Mouse (Mus musculus) right cerebral cortex, adult 18-20 months (tissue): ENCODE results near the gene Canx.

Experiments used
- DNase-seq: peaks from one replicate; pipeline ENCODE4 v3.0.0; 2022; ENCODE audit warnings: mixed read lengths

Gene Canx

DNA sequence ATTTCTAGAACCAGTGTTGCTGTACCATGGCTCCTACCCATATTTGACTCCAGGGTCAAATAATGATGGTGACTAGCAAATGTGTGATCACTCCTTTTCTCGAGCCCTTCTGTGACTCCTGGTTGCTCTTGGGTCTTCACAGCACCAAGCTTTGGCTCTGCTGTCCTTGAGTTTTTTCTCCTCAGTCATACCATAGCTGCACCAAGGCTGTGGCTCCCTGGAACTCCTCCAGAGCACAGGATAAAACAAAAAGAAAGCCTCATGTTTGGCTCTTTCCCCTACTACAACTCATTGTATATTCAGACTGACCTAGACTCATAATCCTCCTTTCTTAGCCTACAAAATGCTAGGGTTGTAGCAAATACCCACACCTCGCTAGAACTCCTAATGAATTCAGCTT lies 52.7 kb downstream of the Canx start:
- DNase-seq, result no peak

DNA sequence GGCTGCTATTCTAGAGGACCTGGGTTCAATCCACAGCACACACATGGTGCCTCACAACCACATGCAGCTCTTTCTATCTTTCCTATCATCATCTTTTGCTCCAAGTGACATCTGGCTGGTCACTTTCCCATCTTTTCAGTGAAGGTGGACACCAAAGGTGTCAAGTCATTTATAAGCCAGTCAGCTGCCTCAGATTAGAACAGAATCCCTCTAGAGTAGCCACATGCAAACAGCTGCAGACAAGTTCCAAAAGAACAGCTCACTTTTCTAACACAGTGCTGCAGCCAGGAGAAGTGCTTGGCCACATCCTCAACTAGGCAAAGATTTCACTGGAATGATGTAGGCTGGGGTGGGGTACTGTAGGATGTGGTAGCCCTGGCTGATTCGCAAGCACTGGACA lies 55.6 kb downstream of the Canx start:
- no peak for DNase-seq

DNA sequence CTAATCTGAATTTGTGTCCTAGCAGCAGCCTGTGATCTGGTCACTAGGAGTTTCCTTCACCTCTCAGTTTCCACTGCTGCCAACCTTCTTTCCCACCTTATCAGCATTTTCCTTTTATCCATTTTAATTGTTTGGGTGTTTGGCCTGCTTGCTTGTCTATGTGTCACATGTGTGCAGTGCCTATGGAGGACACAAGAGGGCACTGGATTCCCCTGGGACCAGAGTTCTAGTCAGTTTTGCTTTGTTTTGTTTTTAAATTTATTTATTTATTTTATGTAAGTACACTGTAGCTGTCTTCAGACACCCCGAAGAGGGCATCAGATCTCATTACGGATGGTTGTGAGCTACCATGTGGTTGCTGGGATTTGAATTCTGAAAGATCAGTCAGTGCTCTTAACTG lies 56.3 kb downstream of the Canx start:
- no peak for DNase-seq

DNA sequence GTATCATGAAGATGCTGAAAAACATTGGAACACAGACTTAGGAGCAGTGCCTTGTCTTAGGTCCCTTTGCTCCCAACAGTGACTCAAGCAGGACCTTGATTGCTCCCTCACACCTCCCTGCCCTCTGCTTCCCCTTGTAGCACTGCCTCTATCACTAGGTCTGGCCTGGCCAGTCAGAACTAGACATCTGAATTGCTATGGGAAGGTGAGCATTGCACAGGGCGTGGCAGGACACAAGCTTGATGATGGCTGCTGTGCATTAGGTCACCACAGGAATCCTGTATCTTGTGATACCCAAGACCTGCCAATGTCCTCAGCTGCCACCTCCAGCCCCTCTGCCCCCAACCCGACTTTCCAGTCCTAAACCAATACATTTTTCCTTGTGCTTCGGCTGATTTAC lies 58.5 kb downstream of the Canx start:
- DNase-seq, result no peak

DNA sequence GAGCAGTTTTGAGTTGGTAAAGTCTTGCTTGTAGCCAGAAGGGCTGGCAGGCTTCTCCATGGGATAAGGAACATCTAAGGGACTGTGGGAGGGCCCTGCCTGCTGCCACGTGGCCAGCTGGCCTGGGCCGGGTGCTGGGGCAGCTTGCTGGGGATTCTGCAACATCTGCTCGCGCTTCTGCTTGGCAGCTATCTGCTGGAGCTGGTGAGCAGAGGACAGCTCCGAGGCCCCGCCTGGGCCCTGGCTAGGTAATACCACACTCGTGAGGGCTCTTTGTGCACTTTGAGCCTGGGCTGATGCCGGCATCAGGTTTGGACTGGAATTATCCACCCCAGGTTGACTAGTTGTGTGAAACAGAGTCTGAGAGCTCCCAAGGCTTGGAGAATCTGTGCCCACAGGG lies 59.5 kb downstream of the Canx start:
- DNase-seq, result no peak

DNA sequence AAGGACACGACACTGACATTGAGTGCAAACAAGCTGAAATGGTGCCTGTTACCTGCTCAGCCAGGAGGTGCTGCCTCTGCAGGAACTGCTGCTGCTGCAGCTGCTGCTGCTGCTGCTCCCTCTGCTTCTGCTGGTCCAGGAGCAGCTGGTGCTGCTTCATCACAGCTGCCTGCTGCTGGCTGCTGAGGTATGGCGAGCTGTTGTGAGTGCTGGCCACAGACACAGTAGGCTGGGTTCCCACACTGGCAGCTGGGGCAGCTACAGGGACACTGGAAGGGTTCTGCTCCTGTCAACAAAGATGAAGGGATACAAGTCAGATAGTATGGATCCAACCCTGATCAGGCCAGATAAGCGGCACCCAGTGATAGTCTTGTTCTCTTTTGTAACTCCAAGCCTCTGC lies 62.3 kb downstream of the Canx start:
- no peak for DNase-seq

DNA sequence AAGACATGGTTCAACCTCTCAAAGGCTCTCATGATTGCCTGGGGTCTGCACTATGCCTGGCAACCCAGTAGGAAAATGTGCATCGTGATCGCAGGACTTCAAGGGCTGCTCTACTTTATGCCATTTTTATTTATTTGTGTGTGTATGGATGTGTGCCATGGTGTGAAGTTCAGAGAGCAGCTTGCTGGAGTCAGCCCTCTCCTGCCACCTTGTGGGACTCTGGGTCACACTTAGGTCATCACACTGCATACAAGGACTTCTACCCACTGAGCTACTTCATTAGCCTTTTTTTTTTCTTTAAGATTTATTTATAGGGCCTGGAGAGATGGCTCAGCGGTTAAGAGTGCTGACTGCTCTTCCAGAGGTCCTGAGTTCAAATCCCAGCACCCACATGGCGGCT lies 63.5 kb downstream of the Canx start:
- DNase-seq, result no peak

DNA sequence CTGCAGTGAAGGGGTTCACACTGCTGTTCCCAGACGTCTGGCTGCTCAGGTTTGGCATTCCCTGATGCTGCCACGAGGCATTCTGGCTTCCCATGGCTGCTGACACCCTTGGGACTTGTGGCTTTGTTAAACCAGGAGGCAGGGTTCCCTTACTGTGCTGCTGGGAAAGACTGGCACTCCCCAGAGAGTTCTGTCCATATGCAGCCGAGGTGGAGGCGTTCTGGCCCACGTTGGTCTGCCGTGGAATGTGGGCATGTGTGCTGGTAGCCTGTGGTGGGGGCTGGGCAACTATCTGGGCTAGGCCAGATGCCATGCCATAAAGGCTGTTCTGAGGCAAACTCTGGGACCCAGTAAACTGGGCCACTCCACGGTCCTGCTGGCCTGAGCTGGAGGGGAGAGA lies 67.2 kb downstream of the Canx start:
- peak; percentile 80 for DNase-seq

DNA sequence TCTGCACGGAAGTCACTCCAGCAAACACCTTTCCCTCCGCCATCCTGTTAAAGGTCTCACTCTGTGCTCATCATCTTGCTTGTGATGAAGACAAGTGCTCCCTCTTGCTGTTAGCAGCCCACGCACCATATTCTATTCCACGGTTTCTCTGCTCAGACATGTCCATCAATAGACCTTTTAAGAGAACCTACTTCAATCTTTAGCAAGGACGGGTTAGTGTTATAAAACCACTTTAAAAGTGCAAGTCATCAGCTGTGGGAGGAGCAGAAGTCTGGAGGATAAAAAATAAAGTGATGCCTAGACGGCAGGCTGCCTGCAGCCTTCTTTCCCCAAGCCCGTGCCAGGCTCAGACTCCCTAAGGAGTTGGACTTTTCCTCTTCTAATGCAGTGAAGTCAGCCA lies 68.9 kb downstream of the Canx start:
- DNase-seq, result no peak

DNA sequence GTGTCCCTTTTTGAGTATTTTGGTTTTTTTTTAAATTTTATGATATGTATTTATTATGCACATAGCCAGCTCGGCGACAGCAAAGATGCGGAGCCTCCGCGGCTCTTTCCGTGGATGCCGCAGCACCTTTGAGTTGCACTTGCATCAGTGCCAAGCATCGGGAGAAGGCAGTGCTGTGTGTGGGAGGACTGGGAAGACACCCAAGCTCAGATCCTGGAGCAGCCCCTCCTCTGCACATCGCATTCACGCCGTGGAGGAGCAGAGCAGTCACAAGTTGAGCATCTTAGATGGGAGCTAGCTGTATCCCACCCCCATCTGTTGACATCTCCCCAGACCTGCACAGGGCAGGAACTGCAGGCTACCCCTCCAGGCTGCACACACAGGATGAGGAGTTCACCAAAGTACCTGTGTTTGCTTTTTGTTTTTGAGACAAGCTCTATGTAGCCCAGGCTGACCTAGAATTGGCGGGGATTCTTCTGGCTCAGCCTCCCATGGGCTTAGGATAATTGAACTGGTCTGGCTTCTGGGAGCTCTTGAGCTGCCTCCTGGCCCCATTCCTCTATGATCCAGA lies 71.4 kb downstream of the Canx start:
- DNase-seq, result peak; percentile 93

DNA sequence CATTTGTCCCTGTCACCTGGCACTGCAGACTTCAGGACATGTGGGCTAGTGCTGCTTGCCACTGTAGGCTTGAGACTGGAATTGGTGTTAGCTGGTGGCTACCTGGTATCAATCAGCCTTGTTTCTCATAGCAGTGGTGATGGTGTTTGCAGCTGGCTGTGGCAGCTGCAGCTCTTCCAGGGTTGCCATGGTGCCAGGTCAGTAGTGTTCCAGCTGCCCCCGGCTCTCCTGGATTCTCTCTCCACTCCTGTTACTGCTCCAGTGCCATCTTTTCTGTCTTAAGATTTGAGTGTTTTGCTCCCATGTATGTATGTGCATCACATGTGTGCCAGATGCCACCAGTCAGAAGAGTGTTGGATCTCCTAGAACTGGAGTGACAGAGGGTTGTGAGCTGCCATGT lies 72.1 kb downstream of the Canx start:
- DNase-seq, result no peak

DNA sequence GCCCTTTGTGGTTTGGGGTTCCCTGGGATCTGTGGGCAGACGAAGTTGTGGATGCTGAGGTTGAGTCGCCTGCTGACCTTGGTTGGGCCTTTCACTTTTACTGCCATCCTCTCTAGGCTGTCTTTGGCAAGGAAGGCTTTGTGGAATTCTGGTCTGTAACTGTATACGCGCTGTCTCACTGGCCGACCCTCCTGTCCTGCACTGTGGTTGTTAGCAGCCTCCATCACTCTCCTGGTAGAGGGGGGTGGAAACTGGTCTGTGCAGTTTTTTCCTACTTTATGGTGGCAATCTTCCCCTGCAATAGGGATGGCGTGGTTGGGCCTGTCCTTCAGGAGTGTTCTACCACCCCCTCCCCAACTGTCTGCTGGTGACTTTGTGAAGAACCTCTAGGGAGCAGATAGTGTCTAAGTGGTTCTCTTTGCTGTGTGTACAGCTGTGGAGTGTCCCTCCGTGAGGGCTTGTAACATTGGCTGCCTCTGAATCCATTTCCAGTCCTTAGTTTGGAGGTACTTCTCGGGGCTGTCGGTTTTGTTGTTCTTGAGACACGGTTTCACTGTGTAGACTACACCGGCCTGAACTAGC lies 72.7 kb downstream of the Canx start:
- no peak for DNase-seq

DNA sequence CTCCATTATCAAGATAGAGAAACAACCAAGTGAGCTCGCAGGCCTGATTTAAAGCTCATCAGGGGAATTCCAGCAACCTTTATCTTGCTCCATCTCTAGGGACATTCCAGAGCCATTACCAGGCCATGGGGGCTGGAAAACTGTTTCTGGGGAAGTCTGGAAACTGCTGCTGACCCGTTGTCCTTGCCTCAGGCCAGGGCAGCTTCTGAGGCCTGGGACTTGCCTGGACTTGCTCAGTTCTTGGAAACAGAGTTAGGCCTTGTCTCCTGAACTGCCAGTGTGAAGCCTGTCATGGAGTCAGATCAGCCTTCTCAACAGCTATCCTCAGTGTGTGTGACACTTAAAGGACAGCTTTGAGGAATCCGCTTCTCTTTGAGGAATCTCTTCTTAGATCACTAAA lies 73.3 kb downstream of the Canx start:
- no peak for DNase-seq

DNA sequence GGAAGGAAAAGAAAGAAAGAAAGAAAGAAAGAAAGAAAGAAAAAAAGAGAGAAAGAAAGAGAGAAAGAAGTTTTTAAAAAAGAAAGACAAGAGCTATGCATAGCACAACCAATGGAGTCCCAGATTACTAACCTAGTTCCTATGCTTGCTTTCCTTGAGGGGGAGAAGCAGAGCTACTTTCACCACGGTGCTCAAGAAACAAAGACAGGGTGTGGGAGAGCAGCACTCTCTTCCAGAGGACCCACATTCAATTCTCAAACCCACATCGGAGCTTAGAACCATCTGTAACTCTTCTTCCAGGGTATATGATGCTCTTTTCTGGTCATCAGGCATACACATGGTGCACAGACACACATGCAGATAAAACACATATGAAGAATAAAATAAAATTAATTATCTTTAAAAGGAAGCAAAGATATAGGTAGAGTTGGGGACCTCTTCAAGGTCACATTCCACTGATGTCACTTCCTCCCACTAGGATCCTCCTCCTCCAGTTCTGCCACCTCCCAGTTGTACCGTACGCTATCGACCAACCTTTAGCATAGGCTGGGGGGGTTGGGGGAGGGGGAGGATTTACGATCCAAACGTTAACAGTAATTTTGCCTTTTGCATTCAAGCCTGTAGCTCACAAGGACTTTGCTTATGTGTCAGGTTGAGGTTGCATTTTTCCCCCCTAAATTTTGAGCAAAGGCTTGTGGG lies 76.9 kb downstream of the Canx start:
- DNase-seq, result no peak

DNA sequence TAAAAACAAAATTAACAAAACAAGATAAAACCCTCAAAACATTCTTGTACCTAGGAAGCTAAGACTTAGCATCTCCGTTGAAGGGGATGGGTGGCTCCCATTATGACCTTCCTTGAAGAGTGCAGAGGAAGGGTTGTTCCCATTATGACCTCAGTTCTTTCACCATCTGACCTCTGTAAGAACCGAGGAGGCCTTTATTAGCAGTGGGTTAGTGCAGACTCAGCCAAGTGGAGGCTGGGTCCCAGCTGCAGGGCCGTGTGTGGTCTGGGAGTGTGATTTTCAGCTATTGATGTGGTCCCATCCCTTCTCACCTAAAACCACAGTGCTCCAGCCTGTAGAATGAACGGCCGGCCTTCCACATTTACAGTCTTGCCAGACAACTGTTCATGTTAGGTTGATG lies 80.2 kb downstream of the Canx start:
- no peak for DNase-seq
